Mouse (Mus musculus): ENCODE data around the gene Sec22c.

- TF ChIP-seq CTCF (IDR thresholded peaks at IDR 0.05; ENCODE audit: extremely low read depth, insufficient read depth, low read length) (peak; percentile 55), POLR2A (IDR thresholded peaks at IDR 0.05; ENCODE audit: extremely low read depth, insufficient read depth, low read length) (no peak)
Observed at GRCm38 (mm10) chr9:121697150-121698049, 7.9 kb downstream of the Sec22c start.
